Comparison of ENCODE assay signal across 18 mouse cellular contexts in the genomic region with DNA sequence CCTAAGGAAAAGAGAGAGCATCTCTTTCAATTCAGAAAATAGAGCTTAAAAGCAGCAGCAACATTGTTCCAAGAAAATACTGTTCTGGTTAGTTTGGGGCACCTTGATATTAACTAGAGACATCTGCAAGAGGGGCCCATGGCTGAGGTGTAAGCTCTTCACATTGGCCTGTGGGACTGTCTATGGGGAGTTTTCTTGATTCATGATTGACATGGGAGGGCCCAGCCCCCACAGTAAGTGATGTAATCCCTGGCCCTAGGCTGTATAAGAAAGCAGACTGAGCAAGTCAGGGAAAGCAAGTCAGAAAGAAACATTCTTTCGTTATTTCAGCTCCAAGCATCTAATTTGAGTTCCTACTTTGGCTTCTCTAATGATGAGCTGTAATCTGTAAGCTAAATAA.
"Had no signal": no experiment of that assay in that cellular context is flagged by ENCODE, and none has a peak within 500 bp of the region (broad histone marks: within the 10 kb centered on the region; RNA-seq: fewer than 3 reads in every experiment).

No protein-coding gene starts in this region.

- H3K4me3 ChIP-seq: midbrain, embryonic 10.5 days; midbrain, embryonic 13.5 days; midbrain, embryonic 15.5 days; myocyte; neural tube, embryonic 13.5 days; neural tube, embryonic 15.5 days had no signal

- H3K4me1 ChIP-seq: midbrain, embryonic 10.5 days; midbrain, embryonic 13.5 days; midbrain, embryonic 15.5 days; neural tube, embryonic 13.5 days; neural tube, embryonic 15.5 days had no signal

- DNase-seq: lung, adult 18-20 months; lung, embryonic 14.5 days; lung, postnatal 10 days; lung, postnatal 4 days; retina, postnatal 1 day; right cerebral cortex, adult 18-20 months; right cerebral cortex, postnatal 25 days; right cerebral cortex, postnatal 4 days; spleen, adult 18-20 months; thymus, adult 18-20 months; thymus, postnatal 14 days; thymus, postnatal 36 days had no signal

- H3K36me3 ChIP-seq: midbrain, embryonic 10.5 days; midbrain, embryonic 13.5 days; midbrain, embryonic 15.5 days; neural tube, embryonic 13.5 days; neural tube, embryonic 15.5 days had no signal

- H3K9ac ChIP-seq: lung, embryonic 14.5 days; midbrain, embryonic 13.5 days; midbrain, embryonic 15.5 days; neural tube, embryonic 13.5 days; neural tube, embryonic 15.5 days had no signal

- H3K27me3 ChIP-seq: midbrain, embryonic 13.5 days; midbrain, embryonic 15.5 days; neural tube, embryonic 13.5 days; neural tube, embryonic 15.5 days had no signal

- H3K27ac ChIP-seq: midbrain, embryonic 10.5 days; midbrain, embryonic 13.5 days; midbrain, embryonic 15.5 days; neural tube, embryonic 13.5 days; neural tube, embryonic 15.5 days had no signal
